Mouse (Mus musculus) kidney, postnatal 0 days (tissue): ENCODE data around the gene 1700001K19Rik. TPM values are rescaled to one million over a fixed set of nuclear protein-coding genes. Genes with fewer than 3 reads are reported as not detected.
A peak's percentile ranks its signal among the peaks of the same experiment; 100 is the strongest.
"Not testable (repeated sequence)": the region's sequence is repeated elsewhere in the genome, so short reads cannot be mapped to it uniquely, and the experiment has no call there.

Source experiments
- ATAC-seq: fragments of 200-750 bp; cut with Nextera tagmentation; replicated peaks from 2 replicates; pipeline ENCODE4 v1.8.0; 2017; ENCODE audit warnings: low read depth, moderate number of reproducible peaks, moderate TSS enrichment, moderate library complexity; ENCODE audit not compliant: low FRiP score
- DNase-seq: peaks from one replicate; pipeline ENCODE4 v3.0.0-alpha.2; 2016; ENCODE audit warnings: low spot score
- H3K27ac ChIP-seq: fragments of 300-500 bp; sonication (generic); 2 replicates; pipeline ENCODE4 v1.5.1; 2014; ENCODE audit warnings: mild to moderate bottlenecking
- H3K27me3 ChIP-seq: fragments of 300-500 bp; sonication (generic); 2 replicates; pipeline ENCODE4 v1.6.1; 2014; ENCODE audit warnings: low read length, mixed read lengths; ENCODE audit not compliant: insufficient read depth
- H3K36me3 ChIP-seq: fragments of 300-500 bp; sonication (generic); 2 replicates; pipeline ENCODE4 v1.6.1; 2014; ENCODE audit warnings: low read length, mixed read lengths; ENCODE audit not compliant: insufficient read depth
- H3K4me1 ChIP-seq: fragments of 300-500 bp; sonication (generic); replicated peaks from 2 replicates; pipeline ENCODE4 v1.6.1; 2014; ENCODE audit warnings: antibody characterized with exemption, low read length, mixed read lengths; ENCODE audit not compliant: insufficient read depth
- H3K4me2 ChIP-seq: fragments of 300-500 bp; sonication (generic); 2 replicates; pipeline ENCODE4 v1.6.1; 2014; ENCODE audit warnings: mild to moderate bottlenecking, low read length, moderate library complexity, mixed read lengths
- H3K4me3 ChIP-seq: fragments of 300-500 bp; sonication (generic); replicated peaks from 2 replicates; pipeline ENCODE4 v1.5.1; 2014; ENCODE audit warnings: low read depth, low read length
- H3K9ac ChIP-seq: fragments of 300-500 bp; sonication (generic); 2 replicates; pipeline ENCODE4 v1.6.1; 2014; ENCODE audit warnings: low read depth, low read length
- H3K9me3 ChIP-seq: fragments of 300-500 bp; sonication (generic); replicated peaks from 2 replicates; pipeline ENCODE4 v1.6.1; 2016; ENCODE audit warnings: low read length, inconsistent platforms, mixed read lengths
- CTCF ChIP-seq: IDR thresholded peaks from 2 replicates; pipeline ENCODE4 v1.5.1; 2016; ENCODE audit warnings: antibody characterized with exemption, low read depth, mild to moderate bottlenecking, moderate library complexity
- WGBS: fragments of 180-500 bp; shearing (Covaris S2); extraction: QIAGEN DNeasy Blood & Tissue Kit; methylation state at CpG from one replicate; pipeline ENCODE4 v1.1.7; 2014; 5-methylcytosine and 5-hydroxymethylcytosine counted together
- polyA plus RNA-seq: library from polyadenylated mRNA; unstranded; fragments of >200 nt; fragmentation: Nextera tagmentation; extraction: Ambion mirVana; gene quantifications from 2 replicates; pipeline ENCODE4 v1.2.1, GENCODE M21; 2015

Gene 1700001K19Rik
- polyA plus RNA-seq, 1 experiment from 2014 or later, result not detected

- H3K9me3 ChIP-seq, result no peaks in the 10 kb centered on the region
- no peak overlapping the region for H3K4me2 ChIP-seq
- H3K27me3 ChIP-seq, result no peaks in the 10 kb centered on the region
- no peak overlapping the region for H3K27ac ChIP-seq
- no peak overlapping the region for H3K4me3 ChIP-seq
- peaks cover 7% of the 10 kb centered on the region; the same call in 1 of the 2 replicates for H3K36me3 ChIP-seq
- no peaks in the 10 kb centered on the region for H3K4me1 ChIP-seq
- 91% methylated on average over 1 of the region's 1 CpGs for WGBS
- DNase-seq (no peak), ATAC-seq (no peak)
- no peak for TF ChIP-seq CTCF
- H3K9ac ChIP-seq, result no peak overlapping the region
These were observed 15.7 kb upstream of the 1700001K19Rik start for GRCm38 (mm10) chr12:110698080-110698479.

GRCm38 (mm10) chr12:110697457-110697856 is 15.0 kb upstream of the 1700001K19Rik start:
- H3K9ac ChIP-seq, result 0 out of 2 replicates have a peak overlapping the region, but pooled peaks have one; percentile 58
- H3K27me3 ChIP-seq, result no peaks in the 10 kb centered on the region
- ATAC-seq, result no peak
- H3K4me2 ChIP-seq, result no peak overlapping the region; the same call in 1 of the 2 replicates
- H3K4me1 ChIP-seq, result no peaks in the 10 kb centered on the region
- no peak for TF ChIP-seq CTCF
- 67% methylated on average over 5 of the region's 5 CpGs for WGBS
- no peaks in the 10 kb centered on the region for H3K9me3 ChIP-seq
- H3K36me3 ChIP-seq, result peaks cover 11% of the 10 kb centered on the region; the same call in 1 of the 2 replicates
- no peak for DNase-seq
- no peak overlapping the region for H3K27ac ChIP-seq
- H3K4me3 ChIP-seq, result no peak overlapping the region

GRCm38 (mm10) chr12:110696975-110697400 is 14.6 kb upstream of the 1700001K19Rik start:
- peak overlapping the region; percentile 59 for H3K4me2 ChIP-seq
- DNase-seq, result no peak
- no peaks in the 10 kb centered on the region for H3K9me3 ChIP-seq
- no peaks in the 10 kb centered on the region for H3K27me3 ChIP-seq
- no peak for ATAC-seq
- H3K4me1 ChIP-seq, result no peaks in the 10 kb centered on the region
- peak overlapping the region; percentile 100 for H3K4me3 ChIP-seq
- peak overlapping the region; percentile 48 for H3K27ac ChIP-seq
- WGBS, result 51% methylated on average over 9 of the region's 9 CpGs
- H3K36me3 ChIP-seq, result peaks cover 11% of the 10 kb centered on the region; the same call in 1 of the 2 replicates
- TF ChIP-seq CTCF, result no peak
- H3K9ac ChIP-seq, result peak overlapping the region; percentile 58

GRCm38 (mm10) chr12:110696173-110696974 is 14.0 kb upstream of the 1700001K19Rik start:
- H3K36me3 ChIP-seq, result peaks cover 15% of the 10 kb centered on the region; the same call in 1 of the 2 replicates
- TF ChIP-seq CTCF, result 0 out of 2 replicates have a peak, but pooled peaks have one; percentile 1
- peak overlapping the region; percentile 62 for H3K4me2 ChIP-seq
- WGBS, result under 1% methylated on average over 87 of the region's 89 CpGs
- H3K27ac ChIP-seq, result peak overlapping the region; percentile 85
- peak; percentile 96 for DNase-seq
- H3K4me1 ChIP-seq, result no peaks in the 10 kb centered on the region
- H3K27me3 ChIP-seq, result no peaks in the 10 kb centered on the region
- peak; percentile 93 for ATAC-seq
- no peaks in the 10 kb centered on the region for H3K9me3 ChIP-seq
- H3K9ac ChIP-seq, result peak overlapping the region; percentile 95
- peak overlapping the region; percentile 100 for H3K4me3 ChIP-seq

GRCm38 (mm10) chr12:110695676-110696171 is 13.3 kb upstream of the 1700001K19Rik start:
- Histone ChIP-seq H3K9ac (peak overlapping the region; percentile 95), H3K27ac (peak overlapping the region; percentile 85), H3K27me3 (no peaks in the 10 kb centered on the region), H3K4me3 (peak overlapping the region; percentile 100), H3K4me2 (peak overlapping the region; percentile 62), H3K36me3 (peaks cover 16% of the 10 kb centered on the region; the same call in 1 of the 2 replicates), H3K9me3 (no peaks in the 10 kb centered on the region), H3K4me1 (no peaks in the 10 kb centered on the region)
- no peak for TF ChIP-seq CTCF
- ATAC-seq (peak; percentile 57), DNase-seq (peak; percentile 54)
- WGBS, result 0% methylated on average over 45 of the region's 55 CpGs

- H3K4me2 ChIP-seq, H3K4me3 ChIP-seq, H3K27me3 ChIP-seq, H3K9me3 ChIP-seq, H3K4me1 ChIP-seq, H3K9ac ChIP-seq, DNase-seq, ATAC-seq, H3K27ac ChIP-seq: not testable (repeated sequence)
- WGBS, result 76% methylated on average over 5 of the region's 5 CpGs
- H3K36me3 ChIP-seq, result peaks cover 28% of the 10 kb centered on the region
These were observed 11.0 kb upstream of the 1700001K19Rik start for GRCm38 (mm10) chr12:110693378-110693777.
